Mouse (Mus musculus) gastrocnemius, adult 18-20 months (tissue): ENCODE measurements at regions not wholly inside any gene's neighbourhood (a gene's known extent, or its start where the extent isn't known, plus 50 kb on each side); places are given as distances from the start of the nearest gene placed in this dataset.
"Not testable (repeated sequence)": the region's sequence is repeated elsewhere in the genome, so short reads cannot be mapped to it uniquely, and the experiment has no call there.

Source experiments
- DNase-seq: peaks from one replicate; pipeline ENCODE4 v3.0.0; 2021; ENCODE audit warnings: low spot score

DNA sequence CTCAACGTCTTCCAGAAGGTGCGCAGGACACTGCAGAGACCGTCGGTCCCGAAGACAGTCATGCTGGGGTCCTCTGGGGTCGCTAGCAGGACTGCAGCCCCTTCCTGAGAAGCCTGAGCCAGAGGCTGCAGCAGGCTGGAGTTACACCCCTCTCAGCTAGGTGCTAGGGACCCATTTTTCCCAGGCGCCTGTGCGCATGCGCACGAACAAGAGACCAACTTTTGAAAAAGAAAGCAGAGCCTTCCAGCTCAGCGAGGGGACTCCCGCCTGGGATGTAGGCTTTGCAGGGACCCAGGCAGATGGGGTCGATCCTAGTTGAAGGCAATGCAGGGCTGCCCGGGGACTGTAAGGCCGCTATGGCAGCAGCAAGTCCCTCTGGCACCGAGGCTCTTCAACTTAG is 104.7 kb upstream of the Atg7 start:
- not testable (repeated sequence) for DNase-seq

DNA sequence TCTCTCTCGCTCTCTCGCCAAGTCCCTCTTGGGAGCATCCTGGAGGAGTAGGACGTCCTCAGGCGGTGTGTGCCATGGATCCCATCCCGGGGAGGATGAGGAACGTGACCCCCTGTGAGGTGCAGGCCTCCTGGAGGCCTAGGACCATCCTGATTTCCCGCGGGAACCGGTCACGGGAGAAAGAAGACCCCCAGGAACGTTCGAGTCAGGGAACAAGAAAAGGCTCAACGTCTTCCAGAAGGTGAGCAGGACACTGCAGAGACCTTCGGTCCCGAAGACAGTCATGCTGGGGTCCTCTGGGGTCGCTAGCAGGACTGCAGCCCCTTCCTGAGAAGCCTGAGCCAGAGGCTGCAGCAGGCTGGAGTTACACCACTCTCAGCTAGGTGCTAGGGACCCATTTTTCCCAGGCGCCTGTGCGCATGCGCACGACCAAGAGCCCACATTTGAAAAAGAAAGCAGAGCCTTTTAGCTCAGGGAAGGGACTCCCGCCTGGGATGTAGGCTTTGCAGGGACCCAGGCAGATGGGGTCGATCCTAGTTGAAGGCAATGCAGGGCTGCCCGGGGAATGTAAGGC is 92.7 kb upstream of the Atg7 start:
- peak; percentile 13 for DNase-seq

DNA sequence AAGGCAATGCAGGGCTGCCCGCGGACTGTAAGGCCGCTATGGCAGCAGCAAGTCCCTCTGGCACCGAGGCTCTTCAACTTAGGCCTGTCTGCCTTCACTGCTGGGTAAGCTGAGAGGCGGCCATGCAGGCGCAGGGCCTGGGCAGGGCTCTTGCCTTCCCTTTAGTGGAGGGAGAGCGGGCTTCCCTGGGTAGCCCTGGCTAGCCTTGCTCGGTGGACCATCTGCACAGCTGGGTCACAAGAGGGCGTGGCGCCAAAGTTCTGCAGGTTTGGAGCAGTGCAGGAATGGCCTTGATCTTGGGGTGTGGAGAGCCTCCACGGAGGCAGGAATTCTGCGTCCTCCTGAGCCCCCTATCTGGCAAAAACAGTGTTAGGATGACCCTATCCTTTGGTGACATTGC is 89.8 kb upstream of the Atg7 start:
- DNase-seq: not testable (repeated sequence)

DNA sequence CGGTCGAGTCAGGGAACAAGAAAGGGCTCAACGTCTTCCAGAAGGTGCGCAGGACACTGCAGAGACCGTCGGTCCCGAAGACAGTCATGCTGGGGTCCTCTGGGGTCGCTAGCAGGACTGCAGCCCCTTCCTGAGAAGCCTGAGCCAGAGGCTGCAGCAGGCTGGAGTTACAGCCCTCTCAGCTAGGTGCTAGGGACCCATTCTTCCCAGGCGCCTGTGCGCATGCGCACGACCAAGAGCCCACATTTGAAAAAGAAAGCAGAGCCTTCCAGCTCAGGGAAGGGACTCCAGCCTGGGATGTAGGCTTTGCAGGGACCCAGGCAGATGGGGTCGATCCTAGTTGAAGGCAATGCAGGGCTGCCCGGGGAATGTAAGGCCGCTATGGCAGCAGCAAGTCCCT is 87.7 kb upstream of the Atg7 start:
- DNase-seq: not testable (repeated sequence)

DNA sequence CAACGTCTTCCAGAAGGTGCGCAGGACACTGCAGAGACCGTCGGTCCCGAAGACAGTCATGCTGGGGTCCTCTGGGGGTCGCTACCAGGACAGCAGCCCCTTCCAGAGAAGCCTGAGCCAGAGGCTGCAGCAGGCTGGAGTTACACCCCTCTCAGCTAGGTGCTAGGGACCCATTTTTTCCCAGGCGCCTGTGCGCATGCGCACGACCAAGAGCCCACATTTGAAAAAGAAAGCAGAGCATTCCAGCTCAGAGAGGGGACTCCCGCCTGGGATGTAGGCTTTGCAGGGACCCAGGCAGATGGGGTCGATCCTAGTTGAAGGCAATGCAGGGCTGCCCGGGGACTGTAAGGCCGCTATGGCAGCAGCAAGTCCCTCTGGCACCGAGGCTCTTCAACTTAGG is 65.6 kb upstream of the Atg7 start:
- peak; percentile 18 for DNase-seq
